Mouse (Mus musculus) lung, postnatal 14 days (tissue): ENCODE data around the gene Dusp27.

Experiments
- DNase-seq: peaks from one replicate; pipeline ENCODE4 v3.0.0; 2021

Gene Dusp27

DNA sequence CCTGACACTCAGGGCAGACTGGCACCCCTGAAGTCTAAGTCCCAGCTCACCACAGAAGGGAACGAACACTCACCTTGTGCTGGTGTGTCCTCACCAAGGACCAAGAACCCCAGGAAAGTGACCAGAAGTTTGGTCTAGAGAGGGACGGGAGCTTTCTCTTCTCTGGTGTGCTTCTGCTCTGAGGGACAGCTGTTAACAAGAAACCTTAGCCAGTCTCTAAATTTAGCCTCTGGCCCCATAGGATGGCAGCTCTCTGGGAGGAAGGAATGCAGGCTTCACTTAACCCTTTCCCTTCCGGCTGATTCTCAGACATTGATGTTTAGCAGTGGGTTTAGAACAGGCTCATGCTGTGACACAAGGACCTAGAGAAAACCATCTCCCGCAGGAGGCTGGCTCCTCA is at the start of gene Dusp27:
Gene Dusp27, minus strand, starts transcription at position 204 of the 400 bp plus-strand sequence.
- DNase-seq, result no peak

DNA sequence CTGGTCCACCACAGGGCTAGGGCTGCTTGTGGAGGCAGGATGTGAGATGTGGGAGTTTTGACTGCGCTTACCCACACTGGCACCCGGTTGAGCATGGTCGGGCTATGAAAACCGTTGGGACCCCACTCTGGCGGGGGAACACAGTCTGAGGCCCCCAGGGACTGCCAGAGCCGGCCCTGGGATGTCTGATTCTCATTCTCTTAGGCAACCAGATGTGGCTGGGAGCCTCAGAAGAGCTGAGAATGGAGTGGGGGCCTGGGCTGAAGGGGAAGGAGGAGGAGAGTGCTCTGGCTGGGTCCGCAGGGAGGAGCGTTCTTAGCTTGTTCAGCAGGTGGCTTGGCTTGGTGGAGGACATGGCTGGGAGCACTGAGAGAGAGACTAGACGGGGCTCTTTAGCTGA is 45.9 kb upstream of the Dusp27 start:
- DNase-seq, result no peak

DNA sequence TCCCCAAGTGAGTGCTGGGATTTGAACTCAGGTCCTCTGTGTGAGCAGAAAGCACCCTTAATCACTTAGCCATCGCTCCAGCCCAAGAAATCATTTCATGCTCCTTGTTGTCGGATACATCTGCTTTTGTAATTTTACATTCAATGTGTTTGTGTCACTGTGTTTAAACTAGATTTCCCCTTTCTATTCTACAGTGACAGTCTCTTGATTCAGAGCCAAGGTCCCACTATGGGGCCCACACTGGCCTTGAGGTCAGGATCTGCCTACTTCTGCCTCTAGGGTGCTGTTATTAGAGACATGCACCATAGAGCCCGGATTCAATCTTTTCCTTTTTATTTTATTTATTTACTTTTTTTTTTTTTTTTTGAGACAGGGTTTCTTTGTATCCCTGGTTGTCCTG is 45.3 kb upstream of the Dusp27 start:
- DNase-seq, result no peak

DNA sequence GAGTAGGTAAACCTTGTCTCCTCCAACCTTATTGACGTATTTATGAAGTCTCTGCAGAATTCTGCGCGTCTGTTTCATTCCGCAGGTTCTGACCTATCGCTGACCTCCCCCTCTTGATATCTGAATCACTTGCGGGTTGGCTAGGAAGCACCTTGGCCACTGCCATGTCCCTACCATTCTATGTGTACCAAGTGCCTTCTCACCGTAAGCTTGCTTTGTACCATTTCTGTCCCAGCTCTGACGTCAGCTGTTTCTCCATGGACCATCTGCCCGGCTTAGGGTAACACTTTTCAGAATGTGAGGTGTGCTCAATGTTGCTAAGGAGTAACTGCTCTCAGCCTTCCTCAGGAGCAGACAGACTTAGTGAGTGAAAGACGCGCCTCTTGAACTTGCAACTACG is 43.1 kb upstream of the Dusp27 start:
- no peak for DNase-seq

DNA sequence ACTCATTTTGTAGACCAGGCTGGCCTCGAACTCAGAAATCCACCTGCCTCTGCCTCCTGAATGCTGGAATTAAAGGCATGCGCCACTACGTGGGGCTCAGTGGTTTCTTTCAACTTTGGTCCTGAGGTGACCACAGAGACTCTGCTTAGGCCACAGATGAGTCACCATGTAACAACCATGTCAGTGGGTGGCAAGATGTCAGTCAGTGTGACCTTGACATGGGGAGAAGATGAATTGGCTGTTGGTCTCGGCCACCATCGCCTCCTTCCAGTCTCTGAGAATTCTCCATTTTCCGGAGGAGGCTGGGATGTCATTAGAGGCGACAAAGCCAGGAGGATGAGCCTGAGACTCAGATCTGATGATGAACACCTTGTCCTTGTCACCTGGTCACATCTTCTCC is 42.0 kb upstream of the Dusp27 start:
- DNase-seq, result no peak

DNA sequence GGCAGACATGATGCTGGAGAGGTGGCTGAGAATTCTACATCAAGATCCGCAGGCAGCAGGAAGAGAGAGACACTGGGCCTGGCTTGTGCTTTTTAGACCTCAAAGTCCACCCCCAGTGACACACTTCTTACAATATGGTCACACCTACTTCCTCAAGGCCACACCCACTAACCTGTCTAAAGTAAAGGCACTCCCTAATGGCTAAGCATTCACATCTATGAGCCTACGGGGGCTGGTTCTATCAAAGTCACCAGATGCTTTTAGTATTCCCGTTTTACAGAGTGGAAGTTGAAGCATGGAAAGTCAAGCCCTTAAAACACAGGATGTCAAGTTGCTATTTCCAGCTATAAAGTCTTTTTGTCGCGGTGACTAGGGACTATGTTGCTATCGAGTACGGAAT is 40.3 kb upstream of the Dusp27 start:
- no peak for DNase-seq

DNA sequence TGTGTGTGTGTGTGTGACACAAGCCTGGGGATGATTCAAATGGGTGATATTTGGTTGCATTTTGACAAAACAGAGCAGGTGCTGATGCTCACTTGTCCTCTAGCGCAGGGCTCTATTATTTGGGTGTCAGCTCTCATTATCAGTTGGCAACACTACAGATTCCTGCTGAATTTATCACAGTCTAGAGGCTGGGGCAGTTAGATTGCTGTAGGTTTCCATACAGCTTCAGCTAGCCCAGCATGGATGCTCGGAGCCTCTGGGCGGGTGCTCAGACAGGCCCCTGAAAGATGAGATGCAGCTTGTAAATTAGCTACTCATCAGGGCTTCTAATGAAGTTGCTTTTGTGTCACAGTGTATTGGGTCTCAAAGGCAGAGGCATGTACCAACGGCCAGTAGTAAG is 39.7 kb upstream of the Dusp27 start:
- DNase-seq, result no peak

DNA sequence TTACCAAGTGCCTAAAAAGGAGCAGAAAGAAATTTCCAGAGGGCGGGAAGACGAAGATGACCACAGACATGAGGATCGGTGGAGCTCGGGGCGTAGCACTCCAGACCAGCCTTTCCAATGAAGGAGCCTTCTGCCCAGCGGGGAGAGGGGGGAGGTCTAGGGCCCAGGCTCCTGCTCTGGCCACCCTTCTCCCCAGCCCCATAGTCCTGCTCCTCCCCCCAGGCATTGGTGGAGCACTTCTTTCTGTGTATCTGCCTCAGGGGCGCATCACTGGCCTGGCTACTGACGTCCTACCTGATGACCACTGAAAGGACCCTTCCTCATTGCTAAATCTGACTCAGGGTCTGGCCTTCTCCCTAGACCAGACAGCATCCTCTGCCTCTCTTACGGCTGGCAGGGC is 37.4 kb upstream of the Dusp27 start:
- DNase-seq, result no peak

DNA sequence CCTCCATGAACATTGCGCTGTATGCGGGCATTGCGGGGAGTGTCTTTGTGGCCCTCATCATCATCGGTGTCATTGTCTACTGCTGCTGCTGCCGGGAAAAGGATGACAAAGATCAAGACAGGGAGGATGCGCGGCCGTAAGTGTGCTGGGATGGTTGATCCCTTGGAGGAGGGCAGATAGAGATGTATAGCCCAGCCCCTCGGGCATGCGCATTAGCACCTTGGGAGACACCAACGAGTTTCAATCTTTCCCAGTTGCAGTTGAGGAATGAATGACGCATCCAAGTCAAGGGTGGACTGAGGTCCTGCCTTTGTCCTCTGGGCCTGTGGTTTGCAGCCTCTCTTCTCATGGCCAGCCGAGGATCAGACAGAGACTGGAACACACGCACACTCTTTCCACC is 36.9 kb upstream of the Dusp27 start:
- DNase-seq, result no peak

DNA sequence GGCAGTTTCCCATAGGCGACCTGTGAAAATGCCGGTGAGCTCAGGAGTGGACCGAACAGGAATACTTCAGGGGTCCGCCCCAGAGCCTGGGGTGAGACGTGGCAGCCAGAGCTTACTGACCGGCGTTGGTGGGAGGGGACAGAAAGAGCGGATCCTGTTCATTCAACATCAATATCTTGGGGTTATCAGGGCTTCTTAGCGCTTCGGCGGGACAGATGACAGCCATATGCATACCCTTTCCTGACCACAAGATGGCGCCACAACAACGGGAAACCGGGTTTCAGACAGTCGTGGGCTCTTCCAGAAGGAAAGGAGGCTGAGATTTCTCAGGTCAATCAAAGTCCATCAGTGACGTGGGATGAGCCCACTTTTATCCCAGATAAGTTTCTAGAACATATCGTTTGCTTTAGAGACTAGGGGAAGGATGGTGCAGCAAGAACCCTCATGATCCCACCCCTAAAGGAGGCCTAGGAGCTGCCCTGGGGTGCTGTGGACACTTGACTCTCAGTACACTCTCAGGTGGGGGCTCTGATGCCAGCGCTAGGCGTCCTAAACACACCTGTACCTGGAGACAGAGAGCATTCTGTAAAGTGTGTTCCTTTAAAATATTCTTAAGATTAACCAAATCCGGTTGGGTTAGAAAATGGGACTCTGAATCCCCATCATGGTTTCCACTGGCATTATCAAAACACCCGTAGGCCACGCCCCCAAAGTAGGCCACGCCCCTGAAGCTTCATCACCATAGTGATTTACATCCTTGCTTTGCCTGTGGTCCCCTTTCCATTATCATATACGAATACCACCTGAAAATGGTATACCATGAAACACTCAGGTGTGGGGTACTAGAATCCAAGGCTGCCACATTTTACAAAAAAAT is 33.1 kb upstream of the Dusp27 start:
- DNase-seq, result peak; percentile 82

DNA sequence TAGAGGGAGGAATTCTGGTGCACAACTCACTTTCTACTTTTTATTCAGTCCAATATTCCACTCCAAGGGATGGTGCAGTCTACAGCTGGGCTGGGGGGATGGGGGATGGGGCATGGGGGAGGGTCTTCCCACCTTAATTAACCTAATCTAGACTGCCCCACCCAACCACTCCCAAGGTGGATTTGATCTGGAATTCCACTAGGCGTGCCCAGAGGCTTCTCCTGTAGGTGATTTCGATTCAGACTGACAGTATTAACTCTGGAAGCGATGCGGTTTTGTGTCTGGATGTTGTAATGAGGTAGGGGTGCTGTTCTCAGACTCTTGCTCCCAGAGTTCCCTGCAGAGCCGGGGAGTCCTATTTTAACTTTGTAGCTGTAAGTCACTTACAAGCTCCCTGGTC is 32.4 kb upstream of the Dusp27 start:
- DNase-seq, result no peak

DNA sequence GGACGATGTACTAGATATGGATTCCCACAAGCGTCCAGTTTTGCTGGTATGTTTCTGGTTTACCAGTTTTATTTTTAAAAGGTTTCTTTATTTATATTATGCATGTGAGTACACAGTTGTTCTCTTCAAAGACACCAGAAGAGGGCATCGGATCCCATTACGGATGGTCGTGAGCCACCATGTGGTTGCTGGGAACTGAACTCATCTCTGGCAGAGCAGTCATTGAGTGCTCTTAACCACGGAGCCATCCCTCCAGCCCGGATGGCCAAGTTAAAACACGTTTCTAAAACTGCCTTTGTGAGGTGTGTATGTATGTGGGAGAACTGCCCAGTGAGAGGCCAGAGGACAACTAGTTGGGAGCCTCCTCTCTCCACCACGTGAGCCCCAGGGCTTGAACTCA is 30.9 kb upstream of the Dusp27 start:
- DNase-seq, result no peak

DNA sequence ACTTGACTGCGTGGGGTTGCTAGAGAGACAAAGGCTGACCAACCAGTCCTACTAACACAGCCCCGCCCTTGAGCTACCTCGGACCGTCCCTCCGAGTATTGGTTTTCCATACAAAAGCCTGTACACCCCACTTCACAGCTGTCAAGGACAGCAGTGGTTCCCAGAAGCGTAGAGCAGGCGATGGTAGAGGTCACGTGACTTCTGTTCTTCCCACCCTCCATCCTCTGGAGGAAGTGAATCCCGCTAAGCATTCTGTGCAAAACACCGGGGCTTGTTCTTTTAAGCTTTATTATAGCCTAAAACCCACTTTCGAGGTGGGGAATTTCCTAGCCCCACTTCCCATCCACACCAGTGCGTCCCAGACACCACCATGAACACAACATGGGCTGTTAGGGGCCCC is 30.0 kb upstream of the Dusp27 start:
- no peak for DNase-seq

DNA sequence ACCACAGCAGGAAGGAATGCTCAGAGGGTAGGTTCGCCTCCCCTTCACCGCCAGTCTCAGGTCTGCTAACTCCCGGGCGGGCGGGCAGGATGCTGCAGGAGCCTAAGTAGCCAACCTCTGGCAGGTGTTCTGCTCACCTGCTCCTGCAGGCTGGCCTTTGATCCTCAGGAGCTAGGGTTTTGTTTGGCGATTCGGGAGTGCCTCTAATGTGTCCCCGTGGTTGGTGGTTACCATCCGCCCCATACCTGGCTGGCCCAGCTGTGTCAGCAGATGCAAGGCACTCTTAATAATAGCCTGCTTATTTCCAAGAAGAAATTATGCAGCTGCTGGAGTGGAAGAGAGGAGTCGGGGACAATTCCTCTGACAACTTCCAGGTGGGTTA is 27.4 kb upstream of the Dusp27 start:
- no peak for DNase-seq

DNA sequence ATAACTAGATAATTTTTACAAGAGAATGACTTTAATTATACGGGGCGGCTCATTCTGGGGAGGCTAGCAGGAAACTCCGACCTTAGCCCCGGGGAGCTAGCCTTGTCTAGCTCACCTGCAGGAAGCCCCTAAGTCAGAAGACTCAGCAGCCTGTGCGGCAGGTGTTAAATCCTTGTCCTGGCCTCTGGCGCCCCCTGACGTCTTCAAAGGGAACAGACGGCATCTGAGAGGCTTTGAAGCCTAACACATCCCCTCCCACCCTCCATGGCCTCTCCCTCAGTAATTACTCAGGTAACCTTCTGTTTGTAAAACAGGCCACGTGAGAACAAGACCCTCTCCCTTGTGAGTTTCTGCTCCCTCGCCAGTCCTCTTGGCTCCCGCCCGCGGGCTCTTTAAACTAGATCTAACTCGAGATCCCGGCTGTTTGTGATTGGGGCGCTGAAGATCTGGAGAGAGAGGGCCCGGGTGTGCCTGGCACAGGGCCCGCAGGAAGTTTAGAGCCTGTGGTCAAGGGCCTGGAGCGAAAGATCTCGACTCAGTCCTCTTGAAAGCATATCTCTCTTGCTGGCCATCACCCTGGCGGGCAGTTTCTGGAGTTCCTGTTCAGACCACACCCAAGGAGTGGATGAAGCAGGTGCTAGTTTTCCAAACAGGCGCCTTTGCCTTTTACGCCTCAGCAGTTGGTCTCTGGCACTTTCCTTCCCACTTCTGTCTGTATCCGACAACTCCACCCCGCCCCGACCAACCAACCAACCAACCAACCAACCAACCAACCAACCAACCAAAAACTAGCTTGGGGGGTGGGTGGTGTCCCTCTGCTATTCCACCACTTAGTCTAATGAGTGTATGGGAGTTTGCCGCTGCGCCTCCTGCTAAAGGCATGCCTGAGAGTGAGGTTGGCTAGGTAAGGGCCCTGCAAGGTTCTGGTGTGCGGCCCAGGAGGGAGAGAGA is 26.7 kb upstream of the Dusp27 start:
- peak; percentile 85 for DNase-seq

DNA sequence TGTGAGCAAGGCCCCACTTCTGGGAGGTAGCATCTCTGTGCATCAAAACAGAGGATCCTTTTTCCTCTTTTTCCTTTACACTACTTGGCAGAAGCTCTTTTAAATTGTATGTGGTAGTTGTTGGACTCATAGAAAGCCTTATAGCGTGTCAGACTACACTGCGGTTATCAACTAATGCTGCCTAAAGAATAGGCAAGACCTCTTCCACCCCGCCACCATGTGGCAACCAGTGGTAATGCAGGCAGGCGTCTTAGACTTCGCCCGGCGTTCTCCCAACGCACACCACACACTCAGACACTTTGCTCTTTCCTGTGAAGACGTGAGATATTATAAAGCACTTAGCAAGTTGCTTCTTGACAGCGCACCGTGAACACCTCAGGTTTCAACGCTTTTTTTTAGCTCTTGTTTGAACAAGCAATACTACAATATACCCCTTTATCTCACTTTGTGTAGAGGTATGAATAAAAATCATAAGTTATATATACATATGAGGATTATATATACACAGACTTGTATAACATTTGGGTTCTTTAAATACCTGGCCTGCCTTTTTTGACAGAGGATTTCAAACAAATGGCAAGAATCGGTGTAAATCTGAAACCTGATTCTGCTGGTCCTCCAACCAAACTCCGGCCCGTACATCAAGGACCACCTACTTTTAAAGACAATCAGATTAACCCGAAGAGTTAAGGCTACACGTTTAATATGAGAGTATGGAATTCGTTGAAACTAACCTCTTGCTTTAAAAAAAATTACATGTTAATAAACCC is 25.8 kb upstream of the Dusp27 start:
- peak; percentile 93 for DNase-seq

DNA sequence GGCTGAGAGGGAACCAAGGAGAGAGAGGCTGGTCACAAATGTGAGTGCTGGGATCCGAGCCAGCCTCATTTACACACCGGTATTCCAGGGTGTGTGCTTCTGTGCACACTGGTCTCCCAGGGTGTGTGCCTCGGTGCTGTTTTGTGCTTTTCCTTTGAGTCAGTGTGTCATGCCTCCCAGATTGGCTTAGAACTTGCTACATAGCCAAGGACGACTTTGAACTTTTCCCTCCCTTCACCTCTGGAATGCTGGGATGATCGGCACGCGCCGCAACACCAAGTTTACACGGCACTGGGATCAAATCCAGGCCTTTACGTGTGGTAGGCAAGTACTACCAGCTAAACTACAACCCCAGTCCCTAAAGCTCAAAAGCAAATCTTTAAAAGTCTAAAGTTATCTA is 24.3 kb upstream of the Dusp27 start:
- DNase-seq, result no peak

DNA sequence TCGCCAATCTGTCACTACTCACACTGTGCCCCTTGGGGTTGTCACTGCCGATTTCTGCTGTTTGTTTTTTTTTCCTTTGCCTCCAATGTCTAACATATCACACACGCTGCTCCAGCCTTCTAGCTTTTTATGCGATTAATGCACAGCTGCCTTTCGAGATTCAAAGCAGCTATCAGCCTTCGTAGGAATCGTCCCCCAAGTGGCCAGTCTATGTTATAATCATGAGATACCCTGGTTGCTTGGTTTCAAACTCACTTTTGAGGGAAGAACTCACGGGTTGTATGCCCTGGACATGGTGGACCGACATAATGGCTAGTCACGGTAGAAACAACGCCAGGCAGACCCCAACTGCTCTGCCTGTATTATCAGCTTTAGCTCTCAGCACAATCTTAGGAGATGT is 23.6 kb upstream of the Dusp27 start:
- no peak for DNase-seq

DNA sequence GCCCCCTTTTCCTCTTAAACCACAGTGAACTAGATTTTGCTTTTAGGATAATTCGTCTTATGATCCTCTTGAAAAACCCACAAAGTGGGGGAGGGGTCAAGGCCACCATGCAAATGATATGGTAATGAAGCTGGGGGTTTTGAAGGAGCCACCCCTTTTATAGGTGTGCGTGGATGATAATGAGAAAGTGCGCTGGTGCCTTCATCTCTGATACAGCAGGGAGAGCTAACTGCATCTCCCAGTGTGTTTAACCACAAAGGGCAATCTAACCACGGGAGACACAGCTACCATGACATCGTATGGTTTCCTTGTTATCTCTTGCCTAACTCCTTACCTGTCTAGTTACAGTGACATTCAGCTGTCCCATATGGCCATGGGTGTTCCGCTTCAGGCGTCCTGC is 22.3 kb upstream of the Dusp27 start:
- no peak for DNase-seq

DNA sequence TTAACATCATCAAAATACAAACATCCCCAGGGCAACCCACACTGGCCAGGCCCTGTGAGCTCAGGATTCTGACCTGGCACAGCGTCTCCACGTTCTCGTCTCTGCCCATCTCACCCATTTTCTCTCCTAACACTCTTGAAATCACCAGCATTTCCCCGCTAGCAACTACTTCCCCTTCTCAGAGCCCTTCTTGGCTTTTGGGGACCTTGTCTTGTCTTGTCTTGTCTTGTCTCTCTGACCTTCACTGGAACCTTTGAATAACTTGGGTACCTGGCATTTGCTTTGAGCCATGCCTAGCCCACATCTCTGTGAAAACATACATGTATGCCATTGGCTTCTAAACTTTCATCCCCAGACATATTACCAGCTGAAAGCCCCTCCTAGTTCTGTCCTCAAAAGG is 21.7 kb upstream of the Dusp27 start:
- DNase-seq, result no peak

DNA sequence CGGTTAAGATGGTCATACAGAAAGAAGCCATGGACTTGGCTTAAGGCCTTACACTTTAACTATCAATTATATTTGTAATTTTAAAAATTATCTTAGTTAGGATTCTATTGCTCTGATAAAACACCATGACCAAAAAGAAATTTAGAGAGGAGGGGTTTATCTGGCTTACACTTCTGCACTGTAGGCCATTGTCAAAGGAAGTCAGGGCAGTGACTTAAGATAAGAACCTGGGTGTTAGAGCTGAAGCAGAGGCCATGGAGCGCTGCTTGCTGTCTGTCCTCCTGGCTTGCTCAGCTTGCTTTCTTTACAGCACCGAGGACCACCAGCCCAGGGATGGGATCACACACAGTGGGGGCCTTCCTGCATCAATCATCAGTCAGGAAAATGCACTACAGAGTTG is 19.9 kb upstream of the Dusp27 start:
- no peak for DNase-seq

DNA sequence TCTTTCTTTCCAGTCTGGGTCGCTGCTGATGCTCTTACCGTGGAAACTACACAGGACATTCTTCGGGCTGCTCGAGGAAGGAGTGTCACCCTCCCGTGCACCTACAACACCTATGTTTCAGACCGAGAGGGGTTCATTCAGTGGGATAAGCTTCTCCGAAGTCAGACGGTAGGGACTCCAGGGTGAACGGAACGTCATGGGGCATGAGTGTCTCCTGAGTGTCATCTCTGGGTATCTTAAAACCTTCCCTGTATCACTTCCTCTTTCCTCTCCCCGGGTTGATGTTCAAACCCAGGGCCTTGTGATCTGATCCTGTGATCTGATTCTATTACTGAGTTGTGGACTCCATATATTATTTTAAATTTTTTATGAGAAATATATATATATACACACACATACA is 18.9 kb upstream of the Dusp27 start:
- DNase-seq, result no peak

DNA sequence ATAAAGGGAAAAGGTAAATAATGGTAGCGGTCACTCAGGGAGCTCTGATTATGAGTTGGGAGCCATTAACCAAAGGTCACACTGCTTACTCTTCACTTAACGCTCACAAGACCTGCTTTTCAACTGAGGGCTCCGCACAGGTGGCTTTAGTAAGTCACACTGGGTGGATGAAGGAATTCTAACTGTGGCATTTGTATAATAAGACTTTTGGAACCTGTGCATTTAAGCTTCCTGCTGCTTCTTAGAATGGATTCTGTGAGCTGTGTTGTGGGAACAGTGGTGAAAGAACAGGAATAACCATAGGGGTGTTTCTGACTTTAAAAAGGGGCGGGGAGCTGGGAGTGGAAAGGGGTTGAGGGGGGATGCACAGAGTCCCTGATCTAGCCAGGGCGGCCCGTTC is 14.6 kb upstream of the Dusp27 start:
- no peak for DNase-seq
